Mouse (Mus musculus): Measurements from ENCODE around the gene Greb1. TPM values are rescaled to one million over a fixed set of nuclear protein-coding genes. Genes with fewer than 3 reads are reported as not detected.

The Greb1 gene
- polyA plus RNA-seq, 1 experiment from 2014 or later, result 6.4 TPM

- no peaks in the 10 kb centered on the region for H3K36me3 ChIP-seq
- no peak for ATAC-seq (ENCODE audit: insufficient number of reproducible peaks, insufficient read depth, low FRiP score, low TSS enrichment, low read depth)
- H3K27ac ChIP-seq, result no peak overlapping the region
- peaks cover 3% of the 10 kb centered on the region; the same call in 1 of the 2 replicates for H3K4me1 ChIP-seq (replicated peaks)
- H3K27me3 ChIP-seq, result peaks cover 19% of the 10 kb centered on the region
- no peaks in the 10 kb centered on the region for H3K9me3 ChIP-seq
- H3K4me2 ChIP-seq, result no peak overlapping the region
- no peak overlapping the region for H3K9ac ChIP-seq (replicated peaks)
- WGBS, result 90% methylated on average over 6 of the region's 6 CpGs
- no peak overlapping the region for H3K4me3 ChIP-seq (replicated peaks)
Observed at GRCm38 (mm10) chr12:16648273-16648672, 152.4 kb downstream of the Greb1 start.

- no peaks in the 10 kb centered on the region for H3K9me3 ChIP-seq
- peaks cover 3% of the 10 kb centered on the region; the same call in 1 of the 2 replicates for H3K4me1 ChIP-seq (replicated peaks)
- 50% methylated on average over 9 of the region's 9 CpGs for WGBS
Observed at GRCm38 (mm10) chr12:16646780-16647409, 153.8 kb downstream of the Greb1 start.

GRCm38 (mm10) chr12:16644698-16645097, 156.0 kb downstream of the Greb1 start:
- H3K4me2 ChIP-seq, result no peak overlapping the region
- no peak overlapping the region for H3K27ac ChIP-seq
- H3K9ac ChIP-seq (replicated peaks), result no peak overlapping the region
- H3K9me3 ChIP-seq, result no peaks in the 10 kb centered on the region
- peaks cover 3% of the 10 kb centered on the region; the same call in 1 of the 2 replicates for H3K4me1 ChIP-seq (replicated peaks)
- WGBS, result 71% methylated on average over 8 of the region's 8 CpGs
- ATAC-seq (ENCODE audit: insufficient number of reproducible peaks, insufficient read depth, low FRiP score, low TSS enrichment, low read depth), result no peak
- H3K36me3 ChIP-seq, result no peaks in the 10 kb centered on the region
- H3K27me3 ChIP-seq, result no peaks in the 10 kb centered on the region
- no peak overlapping the region for H3K4me3 ChIP-seq (replicated peaks)

More at GRCm38 (mm10) chr12:16646780-16647409, 153.8 kb downstream of the Greb1 start:
- no peak for ATAC-seq (ENCODE audit: insufficient number of reproducible peaks, insufficient read depth, low FRiP score, low TSS enrichment, low read depth)
- Histone ChIP-seq H3K9ac (replicated peaks) (no peak overlapping the region), H3K36me3 (no peaks in the 10 kb centered on the region), H3K4me3 (replicated peaks) (no peak overlapping the region), H3K27me3 (peaks cover 5% of the 10 kb centered on the region; the same call in 1 of the 2 replicates), H3K27ac (no peak overlapping the region), H3K4me2 (no peak overlapping the region)

GRCm38 (mm10) chr12:16643508-16644345, 157.0 kb downstream of the Greb1 start:
- ATAC-seq (ENCODE audit: insufficient number of reproducible peaks, insufficient read depth, low FRiP score, low TSS enrichment, low read depth), result no peak
- Histone ChIP-seq H3K27me3 (no peaks in the 10 kb centered on the region), H3K27ac (no peak overlapping the region), H3K4me2 (no peak overlapping the region), H3K9ac (replicated peaks) (0 out of 2 replicates have a peak overlapping the region, but pooled peaks have one; percentile 4), H3K9me3 (no peaks in the 10 kb centered on the region), H3K36me3 (no peaks in the 10 kb centered on the region), H3K4me3 (replicated peaks) (no peak overlapping the region), H3K4me1 (replicated peaks) (peaks cover 3% of the 10 kb centered on the region; the same call in 1 of the 2 replicates)
- 62% methylated on average over 12 of the region's 12 CpGs for WGBS

- no peaks in the 10 kb centered on the region for H3K9me3 ChIP-seq
- no peak for ATAC-seq (ENCODE audit: insufficient number of reproducible peaks, insufficient read depth, low FRiP score, low TSS enrichment, low read depth)
- no peaks in the 10 kb centered on the region for H3K27me3 ChIP-seq
- no peaks in the 10 kb centered on the region for H3K36me3 ChIP-seq
- H3K9ac ChIP-seq (replicated peaks), result no peak overlapping the region
- WGBS, result 60% methylated on average over 5 of the region's 5 CpGs
- H3K4me3 ChIP-seq (replicated peaks), result no peak overlapping the region
- H3K4me1 ChIP-seq (replicated peaks), result peaks cover 3% of the 10 kb centered on the region; the same call in 1 of the 2 replicates
- no peak overlapping the region for H3K27ac ChIP-seq
- H3K4me2 ChIP-seq, result no peak overlapping the region
Observed at GRCm38 (mm10) chr12:16642000-16642399, 158.7 kb downstream of the Greb1 start.

GRCm38 (mm10) chr12:16640075-16640474, 160.6 kb downstream of the Greb1 start:
- Histone ChIP-seq H3K4me3 (replicated peaks) (no peak overlapping the region), H3K27ac (no peak overlapping the region), H3K9ac (replicated peaks) (no peak overlapping the region), H3K4me2 (no peak overlapping the region), H3K9me3 (no peaks in the 10 kb centered on the region), H3K36me3 (no peaks in the 10 kb centered on the region), H3K27me3 (peaks cover 5% of the 10 kb centered on the region; the same call in 1 of the 2 replicates), H3K4me1 (replicated peaks) (peaks cover 3% of the 10 kb centered on the region; the same call in 1 of the 2 replicates)
- 84% methylated on average over 6 of the region's 6 CpGs for WGBS
- ATAC-seq (ENCODE audit: insufficient number of reproducible peaks, insufficient read depth, low FRiP score, low TSS enrichment, low read depth), result no peak

- Histone ChIP-seq H3K4me3 (replicated peaks) (no peak overlapping the region), H3K4me1 (replicated peaks) (peaks cover 1% of the 10 kb centered on the region; the same call in 1 of the 2 replicates), H3K36me3 (no peaks in the 10 kb centered on the region), H3K4me2 (no peak overlapping the region), H3K9ac (replicated peaks) (no peak overlapping the region), H3K27me3 (peaks cover 5% of the 10 kb centered on the region; the same call in 1 of the 2 replicates), H3K27ac (no peak overlapping the region), H3K9me3 (no peaks in the 10 kb centered on the region)
- 67% methylated on average over 12 of the region's 12 CpGs for WGBS
- ATAC-seq (ENCODE audit: insufficient number of reproducible peaks, insufficient read depth, low FRiP score, low TSS enrichment, low read depth), result no peak
Observed at GRCm38 (mm10) chr12:16639078-16639771, 161.5 kb downstream of the Greb1 start.

GRCm38 (mm10) chr12:16635816-16636215, 164.9 kb downstream of the Greb1 start:
- ATAC-seq (ENCODE audit: insufficient number of reproducible peaks, insufficient read depth, low FRiP score, low TSS enrichment, low read depth), result no peak
- Histone ChIP-seq H3K9me3 (no peaks in the 10 kb centered on the region), H3K27ac (no peak overlapping the region), H3K4me3 (replicated peaks) (no peak overlapping the region), H3K4me2 (no peak overlapping the region), H3K9ac (replicated peaks) (no peak overlapping the region), H3K27me3 (peaks cover 5% of the 10 kb centered on the region; the same call in 1 of the 2 replicates), H3K4me1 (replicated peaks) (no peaks in the 10 kb centered on the region), H3K36me3 (no peaks in the 10 kb centered on the region)
- 66% methylated on average over 6 of the region's 6 CpGs for WGBS

GRCm38 (mm10) chr12:16634075-16634813, 166.4 kb downstream of the Greb1 start:
- Histone ChIP-seq H3K36me3 (no peaks in the 10 kb centered on the region), H3K4me3 (replicated peaks) (no peak overlapping the region), H3K4me1 (replicated peaks) (no peaks in the 10 kb centered on the region), H3K27ac (no peak overlapping the region), H3K9me3 (no peaks in the 10 kb centered on the region), H3K27me3 (peaks cover 5% of the 10 kb centered on the region; the same call in 1 of the 2 replicates), H3K4me2 (no peak overlapping the region), H3K9ac (replicated peaks) (no peak overlapping the region)
- no peak for ATAC-seq (ENCODE audit: insufficient number of reproducible peaks, insufficient read depth, low FRiP score, low TSS enrichment, low read depth)
- 61% methylated on average over 14 of the region's 14 CpGs for WGBS

GRCm38 (mm10) chr12:16633235-16633634, 167.5 kb downstream of the Greb1 start:
- H3K4me3 ChIP-seq (replicated peaks), result no peak overlapping the region
- H3K27me3 ChIP-seq, result peaks cover 5% of the 10 kb centered on the region; the same call in 1 of the 2 replicates
- 80% methylated on average over 6 of the region's 6 CpGs for WGBS
- H3K27ac ChIP-seq, result no peak overlapping the region
- H3K36me3 ChIP-seq, result no peaks in the 10 kb centered on the region
- H3K4me2 ChIP-seq, result no peak overlapping the region
- H3K9me3 ChIP-seq, result no peaks in the 10 kb centered on the region
- ATAC-seq (ENCODE audit: insufficient number of reproducible peaks, insufficient read depth, low FRiP score, low TSS enrichment, low read depth), result no peak
- no peak overlapping the region for H3K9ac ChIP-seq (replicated peaks)
- H3K4me1 ChIP-seq (replicated peaks), result no peaks in the 10 kb centered on the region

Data from limb, embryonic 12.5 days (tissue).